Mouse (Mus musculus): ENCODE data around the gene Phyhd1.
A peak's percentile ranks its signal among the peaks of the same experiment; 100 is the strongest.

Gene Phyhd1

DNA sequence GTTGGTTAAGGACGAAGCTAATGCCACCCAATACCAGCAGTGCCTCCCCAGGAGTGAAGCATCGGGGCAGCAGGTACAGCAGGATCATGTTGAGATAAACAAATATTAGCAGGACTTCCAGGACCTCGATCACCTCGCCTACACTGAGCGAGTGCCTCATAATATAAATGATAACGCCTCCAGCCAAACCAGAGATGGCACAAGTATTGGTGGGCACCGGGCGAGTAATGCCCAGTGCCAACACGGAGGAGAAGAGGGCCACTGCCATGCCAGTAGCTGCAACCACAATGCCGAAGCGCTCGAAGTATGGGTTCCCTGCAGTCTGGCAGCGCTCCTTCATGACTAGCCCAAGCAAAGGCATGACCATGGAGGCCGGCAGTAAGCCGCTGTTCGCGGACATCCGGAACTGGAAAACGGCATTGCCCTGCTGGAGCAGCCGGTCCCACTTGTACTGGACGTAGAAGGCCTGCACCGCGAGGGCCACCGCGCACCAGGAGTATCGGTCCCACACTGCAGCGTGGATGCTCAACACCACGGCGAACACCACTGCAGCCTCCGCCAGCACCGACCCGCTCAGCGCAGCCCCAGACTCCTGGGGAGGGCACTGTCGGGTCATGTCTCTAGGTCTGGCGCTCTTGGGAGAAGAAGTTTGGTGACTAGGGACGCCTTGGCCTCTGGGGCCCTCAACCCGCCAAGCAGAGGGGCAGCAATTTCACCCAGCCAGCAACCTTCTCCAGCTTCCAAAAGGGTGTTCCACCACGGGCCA is 19.6 kb downstream of the Phyhd1 start:
- no peak for DNase-seq (ENCODE audit: low spot score in 2 of 2)

DNA sequence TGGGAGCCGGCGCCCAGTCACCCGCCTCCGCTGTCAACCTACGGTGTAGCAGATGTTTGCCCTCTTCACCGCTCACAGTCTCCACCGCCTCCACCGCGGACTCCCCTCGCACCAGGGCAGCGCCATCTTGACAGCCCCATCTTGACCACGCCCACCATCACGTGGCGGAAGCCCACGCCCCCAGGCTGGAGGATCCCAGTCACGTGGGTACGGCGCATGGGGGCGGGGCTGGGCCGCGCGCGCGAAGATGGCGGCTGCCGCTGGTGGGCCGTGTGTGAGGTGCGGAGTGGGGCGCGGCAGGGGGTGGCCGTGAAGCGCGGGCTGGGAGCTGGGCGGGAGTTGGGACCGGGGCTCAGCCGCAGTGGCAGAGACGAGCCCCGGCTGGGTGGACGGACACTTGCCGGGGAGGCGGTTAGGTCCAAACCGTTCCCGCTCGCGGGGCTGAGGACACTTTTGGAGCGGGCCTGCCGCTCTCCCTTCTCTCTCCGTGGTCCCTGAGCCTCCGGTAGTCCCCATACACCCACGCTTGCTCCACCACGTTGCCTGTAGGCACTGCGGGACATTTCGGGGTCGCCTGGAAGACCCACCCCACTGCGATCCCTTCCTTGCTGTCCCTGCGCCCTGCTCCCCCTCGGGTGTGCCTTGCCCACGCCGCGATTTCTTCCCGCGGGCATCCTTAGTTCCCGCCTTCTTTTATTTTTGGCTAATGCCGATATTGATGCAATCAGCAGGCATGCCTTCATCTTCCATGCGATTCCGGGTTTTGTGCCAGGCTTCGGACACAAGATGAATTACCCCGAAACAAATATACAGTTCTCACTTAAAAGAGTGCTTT is 20.4 kb downstream of the Phyhd1 start, which contains the start of the genes Dolk and Nup188:
TSS of gene Dolk (minus strand) at position 143 of the 835 bp plus-strand sequence.
TSS of gene Nup188 (plus strand) at position 206 of the 835 bp plus-strand sequence.
- peak; percentile 95 to 97 for DNase-seq (ENCODE audit: low spot score in 2 of 2)

- DNase-seq (ENCODE audit: low spot score in 2 of 2) = no peak
Measured at GRCm38 (mm10) chr2:30287027-30287373, 21.0 kb downstream of the Phyhd1 start.

GRCm38 (mm10) chr2:30299525-30299924 is 33.5 kb downstream of the Phyhd1 start:
- DNase-seq (ENCODE audit: low spot score in 2 of 2) = no peak

DNA sequence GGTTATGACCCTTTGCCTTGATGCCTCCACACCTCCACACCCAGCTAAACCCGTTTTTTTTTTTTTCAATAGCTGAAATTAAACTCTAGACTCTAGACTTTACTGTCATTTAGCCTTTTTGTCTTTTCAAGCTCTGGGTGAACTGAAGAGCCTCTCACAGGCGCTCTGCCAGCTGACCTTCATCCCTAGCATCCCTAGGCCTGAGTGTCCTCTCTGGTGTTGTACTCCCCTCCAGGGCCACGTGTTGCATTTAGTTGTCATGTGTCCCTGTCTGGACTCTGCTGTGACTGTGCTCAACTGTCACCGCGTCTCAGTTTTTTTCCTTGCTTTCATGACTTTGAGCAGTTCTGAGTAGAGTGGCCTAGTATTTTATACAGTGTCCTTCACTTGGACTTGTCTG is 34.0 kb downstream of the Phyhd1 start:
- DNase-seq (ENCODE audit: low spot score in 2 of 2) = no peak

DNA sequence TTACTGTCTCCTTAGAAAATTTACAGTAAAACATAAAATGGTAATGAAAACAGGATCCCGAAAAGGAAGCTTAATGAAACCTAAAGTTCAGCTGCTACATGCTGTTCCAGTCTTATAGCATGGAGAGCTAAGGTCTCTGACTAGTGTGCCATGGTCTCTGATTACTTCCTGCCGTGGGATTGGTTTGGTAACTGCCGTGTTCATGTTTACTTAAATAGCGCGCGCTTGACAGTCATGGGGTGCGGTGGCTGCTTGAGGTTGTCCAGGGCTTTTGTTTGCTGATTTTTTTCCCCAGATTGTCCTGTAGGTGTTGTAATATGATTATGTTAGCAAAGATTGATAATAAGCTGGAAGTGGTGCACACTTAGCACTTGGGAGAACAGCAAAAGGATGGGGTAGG is 40.1 kb downstream of the Phyhd1 start:
- DNase-seq (ENCODE audit: low spot score in 2 of 2) = no peak

DNA sequence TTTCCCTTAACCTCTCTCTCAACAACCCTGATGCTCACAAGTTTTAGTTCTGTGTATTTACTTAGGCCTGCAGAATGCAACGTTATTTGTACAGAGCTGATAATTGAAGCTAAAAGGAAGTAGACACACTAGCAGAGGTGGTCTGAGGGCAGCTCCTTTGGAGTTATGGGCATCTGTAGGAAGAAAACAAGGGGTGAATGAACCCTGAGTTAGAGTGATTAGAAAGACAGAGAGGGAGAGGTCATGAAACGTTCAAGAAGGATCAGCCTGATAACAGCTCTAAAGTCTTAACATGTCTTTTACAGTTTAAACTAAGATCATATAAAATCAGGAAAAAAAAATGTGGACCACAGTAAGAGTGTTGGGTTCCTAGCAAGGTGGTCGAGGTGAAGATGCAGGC is 43.3 kb downstream of the Phyhd1 start:
- no peak for DNase-seq (ENCODE audit: low spot score in 2 of 2)

- DNase-seq (ENCODE audit: low spot score in 2 of 2) = no peak
Measured at GRCm38 (mm10) chr2:30311481-30311880, 45.5 kb downstream of the Phyhd1 start.

GRCm38 (mm10) chr2:30316136-30316535 is 50.1 kb downstream of the Phyhd1 start:
- no peak for DNase-seq (ENCODE audit: low spot score in 2 of 2)

DNA sequence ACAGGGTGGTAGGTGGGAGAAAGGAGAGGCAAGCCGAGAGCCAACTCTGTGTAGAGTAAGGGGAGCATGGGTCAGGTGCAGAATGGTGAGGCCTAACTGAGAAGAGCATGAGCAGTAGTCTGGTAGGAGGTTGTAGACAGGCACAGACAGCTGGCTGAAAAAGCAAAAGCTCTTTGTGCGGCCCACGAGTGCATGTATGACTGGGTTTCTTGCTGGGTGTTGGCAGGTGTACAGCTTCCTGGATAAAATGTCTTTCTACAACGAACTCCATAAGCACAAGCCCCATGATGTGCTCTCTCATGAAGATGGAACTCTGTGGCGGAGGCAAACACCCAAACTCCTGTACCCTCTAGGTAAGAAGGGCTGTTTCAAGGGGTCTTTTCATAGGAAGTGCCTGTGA is 51.0 kb downstream of the Phyhd1 start:
- no peak for DNase-seq (ENCODE audit: low spot score in 2 of 2)

- DNase-seq (ENCODE audit: low spot score in 2 of 2) = no peak
Measured at GRCm38 (mm10) chr2:30319260-30319659, 53.3 kb downstream of the Phyhd1 start.

- DNase-seq (ENCODE audit: low spot score in 2 of 2) = no peak
Measured at GRCm38 (mm10) chr2:30323111-30323510, 57.1 kb downstream of the Phyhd1 start.

DNA sequence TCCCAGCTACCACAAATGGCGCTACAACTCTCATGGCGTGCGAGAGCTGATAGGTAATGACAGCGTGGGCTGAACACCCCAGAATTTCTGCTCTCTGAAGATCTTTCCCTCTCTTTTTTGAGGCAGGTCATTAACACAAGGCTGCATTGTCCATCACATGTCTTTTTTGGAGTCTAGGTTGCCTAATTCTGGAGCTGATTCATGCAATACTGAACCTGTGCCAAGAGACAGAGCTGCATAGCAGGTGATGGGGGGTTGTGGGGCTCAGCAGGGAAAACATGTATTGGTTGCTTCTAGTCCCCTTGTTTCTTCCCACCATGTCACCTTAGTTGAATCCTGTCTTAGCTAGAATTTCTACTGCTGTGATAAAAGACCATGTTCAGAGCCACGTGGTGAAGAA is 59.3 kb downstream of the Phyhd1 start:
- no peak for DNase-seq (ENCODE audit: low spot score in 2 of 2)

DNA sequence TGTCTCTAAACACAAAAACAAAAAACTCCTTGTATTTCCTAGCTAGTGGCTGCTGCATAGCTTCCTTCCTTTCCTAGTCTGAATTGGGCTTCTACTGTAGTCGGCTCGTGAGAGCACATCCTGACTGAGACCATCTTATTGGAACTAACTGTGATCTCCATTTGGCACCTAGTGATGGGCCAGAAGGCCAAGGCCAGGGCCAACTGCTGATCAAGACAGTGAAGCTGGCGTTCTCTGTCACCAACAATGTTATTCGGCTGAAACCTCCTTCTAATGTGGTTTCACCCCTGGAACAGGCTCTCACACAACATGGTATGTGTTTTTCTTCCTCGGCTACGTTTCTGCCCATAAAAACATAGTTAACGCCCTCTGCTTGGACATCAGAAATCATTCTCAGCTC is 61.3 kb downstream of the Phyhd1 start:
- DNase-seq (ENCODE audit: low spot score in 2 of 2) = no peak

DNA sequence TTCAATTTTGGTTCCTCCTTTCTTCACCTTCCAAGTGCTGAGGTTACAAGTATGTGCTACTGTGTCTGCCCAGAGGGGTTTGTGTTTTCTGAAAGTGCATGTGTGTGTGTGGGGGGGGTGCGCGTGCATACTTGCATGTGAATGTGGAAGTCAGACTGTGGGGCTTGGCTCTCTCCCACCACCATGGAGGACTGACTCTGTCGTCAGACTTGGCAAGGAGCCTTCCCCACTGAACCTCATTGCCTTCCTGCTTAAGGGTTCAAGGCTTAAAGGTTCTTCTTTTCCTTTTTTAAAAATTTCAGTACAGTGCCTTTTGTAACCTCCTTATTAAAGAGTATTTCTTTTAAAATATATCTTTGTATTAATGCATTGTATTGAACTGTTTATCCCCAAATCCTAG is 62.8 kb downstream of the Phyhd1 start:
- no peak for DNase-seq (ENCODE audit: low spot score in 2 of 2)

Measured in natural killer cell, adult 2 months (primary cell).